Mouse (Mus musculus) thymus, adult 2 months (tissue): Measurements from ENCODE around the gene 2810408A11Rik.
"Not testable (repeated sequence)": the region's sequence is repeated elsewhere in the genome, so short reads cannot be mapped to it uniquely, and the experiment has no call there.

ENCODE experiments used
- CTCF ChIP-seq: fragments of 200-500 bp; IDR thresholded peaks from 2 replicates; pipeline ENCODE4 v1.5.1; 2012; ENCODE audit warnings: mild to moderate bottlenecking, control low read depth, low read length, moderate library complexity, borderline replicate concordance; ENCODE audit not compliant: control insufficient read depth, poor library complexity, insufficient read depth; ENCODE audit errors: extremely low read depth
- POLR2A ChIP-seq: fragments of 200-500 bp; IDR thresholded peaks from 2 replicates; pipeline ENCODE4 v1.6.1; 2012; ENCODE audit warnings: mild to moderate bottlenecking, low read length, control low read depth, moderate library complexity; ENCODE audit not compliant: control insufficient read depth, poor library complexity, insufficient read depth; ENCODE audit errors: extremely low read depth

DNA sequence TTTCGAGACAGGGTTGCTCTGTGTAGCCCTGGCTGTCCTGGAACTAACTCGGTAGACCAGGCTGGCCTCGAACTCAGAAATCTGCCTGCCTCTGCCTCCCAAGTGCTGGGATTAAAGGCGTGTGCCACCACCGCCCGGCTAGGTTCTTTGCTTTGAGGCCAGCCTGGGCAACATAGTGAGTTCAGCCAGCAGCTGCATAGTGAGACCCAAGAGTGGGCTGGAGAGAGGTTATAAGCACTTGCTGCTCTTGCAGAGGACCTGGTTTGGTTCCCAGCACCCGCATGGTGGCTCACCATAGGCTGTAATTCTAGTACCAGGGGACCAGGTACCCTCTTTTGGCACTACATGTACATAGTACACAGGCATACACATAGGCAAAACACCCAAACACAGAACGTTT is 29.4 kb upstream of the 2810408A11Rik start:
- TF ChIP-seq POLR2A, CTCF: not testable (repeated sequence)
